Mouse (Mus musculus) cerebellum, adult 18-20 months (tissue): ENCODE measurements around the gene Atp5s.
A peak's percentile ranks its signal among the peaks of the same experiment; 100 is the strongest.

Source experiments
- DNase-seq, 2 experiments: peaks; one replicate each; pipeline ENCODE4 v3.0.0; 2021

Gene Atp5s

GRCm38 (mm10) chr12:69781480-69781879 is 56.7 kb downstream of the Atp5s start:
- DNase-seq: no peak

- no peak for DNase-seq
These were observed 57.3 kb downstream of the Atp5s start for GRCm38 (mm10) chr12:69781935-69782650.

- no peak for DNase-seq
These were observed 58.7 kb downstream of the Atp5s start for GRCm38 (mm10) chr12:69783247-69784025.

GRCm38 (mm10) chr12:69785471-69785870 is 60.7 kb downstream of the Atp5s start:
- DNase-seq: no peak

- no peak for DNase-seq
These were observed 63.6 kb downstream of the Atp5s start for GRCm38 (mm10) chr12:69788380-69788779.

GRCm38 (mm10) chr12:69789766-69790529 is 65.2 kb downstream of the Atp5s start:
- peak; percentile 64 to 65 for DNase-seq

- peak; percentile 69 to 78 for DNase-seq
These were observed 66.1 kb downstream of the Atp5s start, which contains the start of gene Cdkl1 for GRCm38 (mm10) chr12:69790530-69791505. TSS of gene Cdkl1 (minus strand) at chr12:69791267.
